Mouse (Mus musculus) CD8-positive naive resting alpha-beta T cell, adult 2 months (primary cell): ENCODE data around the gene Dnase1l3.

Source experiments
- DNase-seq, 2 experiments: peaks; one replicate each; pipeline ENCODE4 v3.0.0; 2022; ENCODE audit warnings: low read depth in 2 of 2, low spot score in 2 of 2

Dnase1l3 gene

DNA sequence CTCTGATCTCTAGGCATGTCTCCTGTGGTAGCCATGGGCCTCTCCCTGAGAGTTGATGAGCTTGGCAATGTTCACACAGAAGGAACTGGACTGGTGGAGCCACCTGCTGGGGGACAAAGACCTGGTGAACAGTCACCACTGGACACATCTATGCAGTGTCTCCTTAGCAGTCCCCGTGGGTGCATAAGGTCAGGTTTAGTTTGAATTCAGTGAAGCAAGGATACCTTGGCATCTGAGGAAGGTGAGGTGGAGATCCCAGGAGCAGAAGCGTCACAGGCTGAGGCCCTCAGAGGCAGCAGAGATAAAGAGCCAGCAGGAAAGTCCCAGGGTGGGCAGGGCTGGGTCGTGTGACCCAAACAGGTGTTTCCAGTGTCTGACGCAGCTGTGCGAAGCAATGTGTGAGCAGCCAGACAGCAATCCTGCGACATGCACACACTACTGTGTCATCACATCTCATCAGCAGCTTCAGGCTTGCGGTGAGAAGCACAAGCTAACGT lies at the start of gene Dnase1l3:
TSS of gene Dnase1l3 (minus strand) at position 303 of the 497 bp plus-strand sequence.
- DNase-seq: no peak

- DNase-seq: no peak
These were observed 48.2 kb upstream of the Dnase1l3 start for GRCm38 (mm10) chr14:8042577-8042976.

DNA sequence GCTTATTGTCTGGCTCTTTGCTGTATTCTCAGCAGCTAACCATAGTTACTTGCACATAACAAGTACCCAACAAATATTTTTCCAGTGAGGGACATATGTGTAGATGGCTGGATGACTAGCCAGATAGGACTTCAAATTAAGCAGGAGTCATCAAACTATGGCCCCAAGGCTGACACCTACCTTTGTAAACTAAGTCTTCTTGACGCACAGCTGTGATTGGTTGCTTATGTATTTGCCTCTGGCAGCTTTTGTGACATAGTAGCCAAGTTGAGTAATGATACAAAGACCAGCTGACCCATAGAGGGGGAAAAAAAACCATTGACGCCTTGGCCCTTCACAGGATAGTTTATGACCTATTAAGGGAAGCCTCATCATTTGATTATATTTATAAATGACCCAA lies 47.7 kb upstream of the Dnase1l3 start:
- DNase-seq: no peak

- DNase-seq: no peak
These were observed 46.7 kb upstream of the Dnase1l3 start for GRCm38 (mm10) chr14:8040911-8041678.

DNA sequence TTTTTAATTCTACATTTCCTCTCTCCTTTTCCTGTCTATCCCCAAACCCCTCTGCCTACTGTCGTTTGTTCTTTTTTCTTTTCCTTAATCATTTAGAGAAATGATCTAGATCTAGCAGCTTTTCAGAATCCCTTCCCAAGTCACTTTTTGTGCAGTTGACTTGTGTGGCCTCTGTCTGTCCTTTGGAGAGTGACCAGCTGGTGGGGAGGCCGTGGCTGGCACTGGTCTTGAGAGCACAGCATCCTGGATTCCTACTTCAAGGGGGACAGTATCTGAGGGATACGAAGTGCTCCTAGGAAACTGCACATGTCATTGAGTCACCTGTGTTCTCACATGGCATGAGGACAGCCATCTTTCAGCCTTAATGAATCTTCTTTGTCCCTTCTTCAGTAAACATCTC lies 45.8 kb upstream of the Dnase1l3 start:
- no peak for DNase-seq

DNA sequence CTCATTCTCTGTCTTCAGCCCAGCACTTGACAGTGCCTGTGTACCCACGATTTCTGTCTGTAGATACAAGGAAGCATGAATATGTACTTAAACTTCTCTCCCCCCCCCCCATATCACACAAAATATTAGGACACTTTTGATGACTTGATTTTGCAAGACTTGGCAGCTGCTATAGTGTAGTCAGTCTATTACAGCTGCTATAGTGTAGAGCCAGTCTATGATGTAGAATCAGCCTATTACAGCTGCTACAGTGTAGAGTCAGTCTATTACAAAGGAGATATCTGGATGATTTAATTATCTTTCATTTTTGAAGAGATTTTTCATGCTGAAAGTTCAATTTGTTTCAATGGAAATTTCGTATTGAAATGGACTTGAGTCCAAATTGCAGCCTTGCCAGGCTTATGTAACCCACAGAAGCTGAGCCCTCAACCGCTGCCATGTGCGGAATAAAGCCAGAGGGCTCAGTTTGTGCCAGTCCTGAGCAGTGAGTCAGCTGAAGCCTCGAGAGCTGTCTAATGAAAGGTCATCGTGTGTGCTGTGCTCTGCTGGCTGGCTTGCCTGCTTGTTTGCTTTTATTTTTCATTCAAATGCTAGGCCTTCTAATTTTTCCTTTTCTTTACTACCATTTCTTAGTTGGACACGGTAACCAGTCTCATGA lies 44.5 kb upstream of the Dnase1l3 start:
- DNase-seq: no peak

- DNase-seq: no peak
These were observed 43.8 kb upstream of the Dnase1l3 start for GRCm38 (mm10) chr14:8038150-8038549.

DNA sequence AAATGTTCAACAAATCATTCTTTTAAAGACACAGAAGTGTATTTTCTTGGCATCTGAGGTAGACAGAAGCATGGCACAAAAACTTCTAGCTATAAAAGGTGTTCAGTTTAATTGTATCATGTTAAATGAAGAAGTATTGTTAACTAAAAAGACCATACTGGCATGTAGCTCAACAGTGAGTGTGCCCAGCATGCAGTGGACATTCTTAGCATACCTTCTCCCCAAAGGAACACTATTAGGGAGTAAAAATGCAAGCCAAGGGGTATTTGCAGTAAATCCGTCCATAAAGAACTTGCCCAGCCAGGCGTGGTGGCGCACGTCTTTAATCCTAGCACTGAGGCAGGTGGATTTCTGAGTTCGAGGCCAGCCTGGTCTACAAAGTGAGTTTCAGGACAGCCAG lies 42.0 kb upstream of the Dnase1l3 start:
- DNase-seq: no peak

DNA sequence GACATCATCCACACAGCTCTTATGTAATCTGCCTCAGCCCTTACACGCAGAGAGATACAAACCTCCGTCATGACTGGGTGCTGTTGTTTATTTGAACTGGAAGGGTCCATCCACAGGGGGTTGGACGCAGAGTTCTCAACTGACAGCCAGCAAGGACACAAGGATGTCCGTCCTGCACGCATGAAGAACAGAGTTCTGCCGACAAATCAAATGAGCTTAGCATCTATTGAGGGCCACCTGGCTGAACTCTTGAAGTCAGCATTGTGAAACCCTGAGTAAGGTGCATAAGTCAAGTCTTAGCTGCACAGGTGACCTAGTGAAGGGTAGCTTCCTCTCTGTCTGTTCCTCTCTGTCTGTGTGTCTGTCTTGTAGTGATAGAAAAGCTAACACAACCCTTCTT lies 41.6 kb upstream of the Dnase1l3 start:
- DNase-seq: no peak

- DNase-seq: no peak
These were observed 40.2 kb upstream of the Dnase1l3 start for GRCm38 (mm10) chr14:8034561-8034960.

DNA sequence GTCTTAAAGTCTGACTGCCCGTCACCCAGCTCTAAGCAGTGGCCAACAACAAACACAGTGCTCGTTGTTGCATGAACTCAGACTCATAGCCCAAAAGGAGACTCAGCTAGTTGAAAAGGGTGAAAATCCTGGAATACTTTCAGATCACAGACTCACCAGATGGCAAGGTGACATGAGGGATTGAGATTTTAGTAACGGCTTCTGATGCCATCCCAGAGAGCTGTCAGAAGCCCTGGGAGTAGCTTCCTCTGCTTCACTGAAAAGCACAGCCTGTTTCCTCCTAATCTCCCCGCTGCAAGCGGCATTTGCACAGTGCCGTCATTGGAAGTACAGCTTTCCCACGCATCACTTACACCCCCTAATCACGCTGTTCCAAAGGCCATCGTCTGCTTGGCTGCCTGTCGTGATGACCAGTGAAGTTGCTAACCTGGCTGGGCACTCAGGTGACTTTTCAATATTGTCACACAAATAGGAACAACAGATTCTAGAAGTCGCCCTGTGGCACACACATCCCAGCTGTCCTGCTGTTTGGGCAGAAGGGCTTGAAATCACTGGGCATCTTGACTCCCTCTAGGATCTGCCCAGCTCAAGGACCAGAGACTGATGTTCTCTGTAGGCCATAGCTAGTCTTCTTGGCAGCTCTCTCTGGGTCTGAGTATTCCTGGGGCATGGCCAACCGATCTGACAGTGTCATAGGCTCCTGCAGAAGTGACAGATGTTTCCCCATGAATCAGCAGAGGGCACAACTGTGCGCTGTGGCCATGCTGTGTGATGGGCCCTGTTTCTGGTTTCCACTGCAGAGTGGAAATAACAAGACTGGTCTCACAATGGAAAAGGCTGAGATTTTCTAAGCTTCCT lies 37.9 kb upstream of the Dnase1l3 start:
- no peak for DNase-seq

DNA sequence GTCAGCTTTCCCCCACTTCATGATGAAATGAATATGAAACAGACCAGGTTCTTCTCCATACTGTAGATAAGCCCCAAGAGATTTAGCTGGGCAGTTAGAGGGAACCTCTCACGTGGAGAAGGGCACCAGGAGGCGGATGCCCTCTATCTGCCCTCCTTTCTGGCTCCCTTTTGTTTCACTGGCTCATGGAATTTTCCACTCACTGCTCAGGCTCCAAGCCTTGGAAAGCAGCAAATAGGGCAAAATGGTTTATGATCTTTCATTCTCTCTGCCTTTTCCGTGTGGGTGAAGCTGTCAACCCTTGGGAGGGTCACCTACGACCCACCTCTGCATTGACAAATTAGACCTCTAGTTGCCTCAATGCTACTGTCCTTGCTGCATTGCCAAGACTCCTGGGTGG lies 36.2 kb upstream of the Dnase1l3 start:
- DNase-seq: no peak

DNA sequence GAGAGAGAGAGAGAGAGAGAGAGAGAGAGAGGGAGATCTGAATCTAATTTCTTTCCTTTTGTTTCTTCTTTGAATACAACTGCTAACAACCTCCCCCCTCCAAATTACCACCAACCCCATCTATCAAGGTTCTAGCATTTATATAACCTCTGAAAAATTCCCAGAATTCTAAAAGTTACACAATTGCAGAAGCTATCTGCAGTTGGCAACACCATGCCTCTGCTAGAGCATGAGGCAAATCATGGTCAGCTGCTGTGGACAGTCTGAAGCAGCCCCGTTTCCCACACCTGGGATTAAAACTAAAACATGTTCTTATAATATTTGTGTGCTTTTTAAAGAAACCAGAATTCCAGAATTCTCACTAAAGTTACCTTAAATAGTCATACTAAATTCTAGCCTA lies 35.4 kb upstream of the Dnase1l3 start:
- no peak for DNase-seq

GRCm38 (mm10) chr14:8028086-8028485 lies 33.7 kb upstream of the Dnase1l3 start:
- DNase-seq: no peak

DNA sequence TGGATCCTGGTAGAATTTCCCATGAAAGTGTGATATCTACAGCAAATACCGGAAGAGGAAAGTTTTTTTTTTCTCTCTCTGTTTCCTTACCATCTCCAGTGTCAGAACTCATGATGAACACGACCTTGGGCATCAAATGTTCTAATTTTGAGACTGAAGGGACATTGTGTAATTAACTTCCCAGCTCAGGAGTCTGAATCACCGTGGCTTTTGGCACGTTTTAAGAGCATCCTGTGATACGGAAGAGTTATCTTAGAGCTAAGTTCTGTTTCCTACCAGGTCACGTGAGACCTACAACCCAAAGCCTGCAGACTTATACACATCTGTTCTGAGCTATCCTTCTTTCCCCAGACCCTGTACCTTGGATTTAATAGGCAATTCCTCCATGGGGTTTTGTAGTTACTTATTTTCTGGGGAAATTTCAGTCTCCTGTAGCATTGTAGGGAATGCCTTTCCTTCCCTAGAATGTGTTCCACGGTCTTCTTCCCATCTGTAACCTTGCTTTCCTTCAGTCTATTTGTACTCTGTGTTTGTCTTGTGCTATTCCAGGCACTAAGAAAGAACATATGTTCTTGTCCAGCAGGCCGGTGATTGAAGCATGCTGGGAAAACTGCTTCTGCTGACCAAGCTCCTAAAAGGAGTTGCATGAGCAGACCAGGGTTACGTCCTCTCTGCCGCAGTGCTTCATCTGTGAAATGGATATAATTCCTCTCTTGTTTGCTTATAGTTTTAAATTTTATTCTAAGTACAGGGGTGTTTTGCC lies 32.6 kb upstream of the Dnase1l3 start:
- no peak for DNase-seq

GRCm38 (mm10) chr14:8024936-8025335 lies 30.6 kb upstream of the Dnase1l3 start:
- DNase-seq: no peak

DNA sequence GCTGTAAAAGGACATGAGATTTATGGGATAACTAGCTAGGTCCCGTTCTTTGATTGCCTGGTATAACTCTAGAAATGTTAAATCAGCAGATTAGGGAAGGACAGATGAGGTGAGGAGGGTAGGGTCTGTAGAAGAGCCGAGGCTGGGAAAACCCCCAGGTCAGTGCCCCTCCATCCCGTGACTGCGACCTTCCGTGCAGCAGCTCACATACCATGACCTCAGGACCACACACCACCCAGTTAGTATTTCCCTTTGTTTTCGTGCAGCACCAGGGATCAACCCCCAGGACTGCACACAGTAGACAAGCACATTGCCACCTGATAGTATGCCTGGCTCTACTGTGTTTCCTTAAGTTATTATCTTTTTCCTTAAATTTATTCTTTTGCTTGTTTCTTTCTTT lies 30.1 kb upstream of the Dnase1l3 start:
- no peak for DNase-seq

- no peak for DNase-seq
These were observed 26.2 kb upstream of the Dnase1l3 start for GRCm38 (mm10) chr14:8020546-8020945.

GRCm38 (mm10) chr14:8020011-8020410 lies 25.6 kb upstream of the Dnase1l3 start:
- no peak for DNase-seq

DNA sequence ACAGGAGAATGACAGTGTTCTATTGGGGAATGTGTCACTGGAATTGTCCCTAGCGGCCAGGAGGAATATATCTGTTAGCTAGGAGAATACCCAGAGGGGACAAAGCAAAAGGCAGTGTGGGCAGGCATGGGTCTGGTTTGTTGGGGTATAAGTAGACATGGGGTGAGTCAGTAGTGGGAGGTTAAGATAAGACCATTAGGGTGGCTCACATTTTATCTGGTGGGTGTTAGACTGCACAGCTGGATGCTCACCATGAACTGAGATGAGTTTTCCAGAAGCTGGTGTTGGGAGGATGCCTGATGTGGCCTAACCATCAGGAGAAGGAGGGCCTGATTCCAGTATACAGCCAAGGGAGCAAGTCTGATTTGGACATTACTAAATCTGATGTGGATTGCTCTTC lies 22.6 kb upstream of the Dnase1l3 start:
- DNase-seq: no peak

- no peak for DNase-seq
These were observed 21.9 kb upstream of the Dnase1l3 start for GRCm38 (mm10) chr14:8016276-8016675.
